In the genomic region with DNA sequence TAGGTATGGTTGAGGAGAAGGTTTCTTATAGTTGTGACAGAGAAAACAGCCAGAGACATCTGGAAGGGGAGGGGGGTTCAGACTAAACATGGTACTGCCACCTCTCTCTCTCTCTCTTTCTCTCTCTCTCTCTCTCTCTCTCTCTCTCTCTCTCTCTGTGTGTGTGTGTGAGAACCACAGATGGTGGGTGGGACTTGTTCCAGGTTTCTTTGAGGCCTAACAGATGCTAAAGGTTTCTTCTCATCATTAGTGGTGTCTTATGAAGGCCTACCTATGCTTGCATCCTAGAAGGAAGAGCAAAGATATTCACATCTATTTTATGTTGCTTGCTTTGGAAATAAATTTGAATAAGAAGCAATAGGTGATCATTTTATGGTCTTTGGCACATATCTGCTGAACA, we compare ENCODE assay signal across 8 mouse cellular contexts. TPM values are rescaled to one million over a fixed set of nuclear protein-coding genes. Genes with fewer than 3 reads are reported as not detected.
DNase-seq lines count a peak whose midpoint lies in the region; ATAC-seq lines count a peak whose summit lies in the region.

No protein-coding gene starts in this region.

- H3K27ac ChIP-seq in neural tube, embryonic 12.5 days = no peak overlapping the region
- no peak overlapping the region for H3K27ac ChIP-seq in limb, embryonic 15.5 days

- no peak overlapping the region for H3K4me3 ChIP-seq in neural tube, embryonic 12.5 days
- H3K4me3 ChIP-seq in limb, embryonic 15.5 days = peak overlapping the region; percentile 61

- peaks cover 4% of the 10 kb centered on the region; the same call in 1 of the 2 replicates for H3K4me1 ChIP-seq in neural tube, embryonic 12.5 days
- H3K4me1 ChIP-seq in limb, embryonic 15.5 days = peaks cover 9% of the 10 kb centered on the region

- H3K27me3 ChIP-seq in neural tube, embryonic 12.5 days (replicated peaks) = no peaks in the 10 kb centered on the region
- H3K27me3 ChIP-seq in limb, embryonic 15.5 days = no peaks in the 10 kb centered on the region

- H3K4me2 ChIP-seq in neural tube, embryonic 12.5 days (replicated peaks) = peak overlapping the region; percentile 64
- H3K4me2 ChIP-seq in limb, embryonic 15.5 days = peak overlapping the region; percentile 63

- H3K9ac ChIP-seq in neural tube, embryonic 12.5 days = no peak overlapping the region
- H3K9ac ChIP-seq in limb, embryonic 15.5 days = no peak overlapping the region

- H3K9me3 ChIP-seq in neural tube, embryonic 12.5 days = no peaks in the 10 kb centered on the region
- no peaks in the 10 kb centered on the region for H3K9me3 ChIP-seq in limb, embryonic 15.5 days

- no peak for ATAC-seq in neural tube, embryonic 12.5 days (ENCODE audit: low FRiP score, low read depth)
- no peak for ATAC-seq in limb, embryonic 15.5 days (ENCODE audit: insufficient number of reproducible peaks, low FRiP score, low TSS enrichment, low read depth)

- DNase-seq in cerebellum, postnatal 14 days = peak; percentile 24 to 36
- DNase-seq in cerebellum, adult 11 months = no peak
- DNase-seq in neural tube, embryonic 10.5 days (ENCODE audit: extremely low spot score, low spot score) = no peak
- no peak for DNase-seq in adrenal gland, postnatal 36 days
- no peak for DNase-seq in urinary bladder, postnatal 25 days (ENCODE audit: low spot score)
- no peak for DNase-seq in spleen, adult 12 weeks (ENCODE audit: low spot score)

- no peaks in the 10 kb centered on the region for H3K36me3 ChIP-seq in neural tube, embryonic 12.5 days
- H3K36me3 ChIP-seq in limb, embryonic 15.5 days = no peaks in the 10 kb centered on the region

RNA-seq across cellular contexts. Expression of a gene that starts 6.6 kb away (rescaled TPM):
- polyA plus RNA-seq in neural tube, embryonic 12.5 days (2016; fragmentation: Nextera tagmentation; extraction: Ambion mirVana) = 74.5 and 83.4 TPM in 2 replicates
- polyA plus RNA-seq in limb, embryonic 15.5 days (2015; fragmentation: Nextera tagmentation; extraction: Ambion mirVana) = 74.7 and 75.6 TPM in 2 replicates
- 100 to 1,000 TPM; 168 TPM for total RNA-seq in adrenal gland, postnatal 36 days (2021)

RNA-seq across cellular contexts. Expression of a gene that starts 6.7 kb away (rescaled TPM):
- polyA plus RNA-seq in neural tube, embryonic 12.5 days (2016; fragmentation: Nextera tagmentation; extraction: Ambion mirVana) = 26.6 and 29.0 TPM in 2 replicates
- polyA plus RNA-seq in limb, embryonic 15.5 days (2015; fragmentation: Nextera tagmentation; extraction: Ambion mirVana) = 41.2 and 43.6 TPM in 2 replicates
- total RNA-seq in adrenal gland, postnatal 36 days (2021) = 10 to 100 TPM; 68.1 to 80.4 TPM

Comparison
In these comparisons a context has a peak if more than half of its experiments do, and no peak if none do; other contexts are left out.
1. DNase-seq: peak in cerebellum, postnatal 14 days (2 of 2); none in cerebellum, adult 11 months (single experiment), neural tube, embryonic 10.5 days (single experiment), adrenal gland, postnatal 36 days (0 of 2), urinary bladder, postnatal 25 days (single experiment) and spleen, adult 12 weeks (single experiment).